Mouse (Mus musculus) gastrocnemius, adult 18-20 months (tissue): Measurements from ENCODE around the gene Ccdc61. TPM values are rescaled to one million over a fixed set of nuclear protein-coding genes. Genes with fewer than 3 reads are reported as not detected.

Experiments
- DNase-seq: peaks from one replicate; pipeline ENCODE4 v3.0.0; 2021; ENCODE audit warnings: low spot score
- long read RNA-seq, 2 experiments: library from polyadenylated mRNA; stranded (forward); transcript quantifications; one replicate each; pipeline ENCODE4 v2.0.0; 2021
- total RNA-seq, 2 experiments: library from RNA; stranded (reverse); gene quantifications; 2 replicates each; pipeline ENCODE4 v1.2.3; 2021

Gene Ccdc61
- 1 to 10 TPM; 3.6 to 5.6 TPM for total RNA-seq
- long read RNA-seq, experiment 1, partial matches to known transcripts = 0 of 7 reads
- long read RNA-seq, experiment 1, other reads (novel, unspliced or antisense) = 4 of 7 reads
- long read RNA-seq, experiment 2, partial matches to known transcripts = 0 of 8 reads
- long read RNA-seq, experiment 2, other reads (novel, unspliced or antisense) = 5 of 8 reads

- peak; percentile 98 for DNase-seq
Observed at GRCm38 (mm10) chr7:18910241-18910831, at the start of gene Ccdc61. Gene Ccdc61 (minus strand): TSS chr7:18910415.

GRCm38 (mm10) chr7:18959446-18959845, 49.2 kb upstream of the Ccdc61 start:
- DNase-seq = no peak

GRCm38 (mm10) chr7:18958384-18958766, 48.2 kb upstream of the Ccdc61 start:
- no peak for DNase-seq

- DNase-seq = peak; percentile 28
Observed at GRCm38 (mm10) chr7:18957569-18958383, 47.6 kb upstream of the Ccdc61 start.

GRCm38 (mm10) chr7:18951397-18951796, 41.2 kb upstream of the Ccdc61 start:
- no peak for DNase-seq

GRCm38 (mm10) chr7:18950523-18951315, 40.5 kb upstream of the Ccdc61 start:
- DNase-seq = no peak

GRCm38 (mm10) chr7:18949781-18950522, 39.7 kb upstream of the Ccdc61 start:
- no peak for DNase-seq

- DNase-seq = peak; percentile 30
Observed at GRCm38 (mm10) chr7:18948151-18948550, 37.9 kb upstream of the Ccdc61 start.

GRCm38 (mm10) chr7:18942815-18943214, 32.6 kb upstream of the Ccdc61 start:
- no peak for DNase-seq

- no peak for DNase-seq
Observed at GRCm38 (mm10) chr7:18942376-18942775, 32.2 kb upstream of the Ccdc61 start.

GRCm38 (mm10) chr7:18927759-18928158, 17.5 kb upstream of the Ccdc61 start:
- peak; percentile 25 for DNase-seq

GRCm38 (mm10) chr7:18926911-18927310, 16.7 kb upstream of the Ccdc61 start:
- DNase-seq = no peak

GRCm38 (mm10) chr7:18926041-18926790, 16.0 kb upstream of the Ccdc61 start:
- peak; percentile 27 for DNase-seq

- DNase-seq = peak; percentile 76
Observed at GRCm38 (mm10) chr7:18925162-18925938, 15.1 kb upstream of the Ccdc61 start, which contains the start of gene Nova2. Gene Nova2 (plus strand): TSS chr7:18925888.

- no peak for DNase-seq
Observed at GRCm38 (mm10) chr7:18924321-18924720, 14.1 kb upstream of the Ccdc61 start.

- no peak for DNase-seq
Observed at GRCm38 (mm10) chr7:18923711-18924191, 13.5 kb upstream of the Ccdc61 start.

- DNase-seq = no peak
Observed at GRCm38 (mm10) chr7:18923267-18923666, 13.1 kb upstream of the Ccdc61 start.

GRCm38 (mm10) chr7:18922807-18923206, 12.6 kb upstream of the Ccdc61 start:
- DNase-seq = no peak

GRCm38 (mm10) chr7:18921069-18921468, 10.9 kb upstream of the Ccdc61 start:
- peak; percentile 24 for DNase-seq
